Mouse (Mus musculus) C2C12 (cell line): ENCODE results near the gene Cep135. TPM values are rescaled to one million over a fixed set of nuclear protein-coding genes. Genes with fewer than 3 reads are reported as not detected.

ENCODE experiments used
- H3K27me3 ChIP-seq: one replicate; pipeline ENCODE4 v1.6.1; 2011; ENCODE audit not compliant: control insufficient read depth, insufficient read depth, insufficient read length
- H3K36me3 ChIP-seq: one replicate; pipeline ENCODE4 v1.6.1; 2011; ENCODE audit not compliant: control insufficient read depth, insufficient read depth
- H3K4me3 ChIP-seq: one replicate; pipeline ENCODE4 v1.5.1; 2011; ENCODE audit warnings: mild to moderate bottlenecking, control low read depth; ENCODE audit not compliant: poor library complexity, insufficient read depth, severe bottlenecking
- H3K79me2 ChIP-seq: one replicate; pipeline ENCODE4 v1.6.1; 2011; ENCODE audit not compliant: control insufficient read depth, insufficient read depth
- H3K79me3 ChIP-seq: one replicate; pipeline ENCODE4 v1.6.1; 2011; ENCODE audit warnings: low read depth, control low read depth
- H3ac ChIP-seq: one replicate; pipeline ENCODE3; 2011; ENCODE audit warnings: low read depth; ENCODE audit not compliant: control insufficient read depth, insufficient read length
- CEBPB ChIP-seq: IDR thresholded peaks from one replicate; pipeline ENCODE4 v1.6.1; 2011; ENCODE audit warnings: low read depth, mild to moderate bottlenecking, control low read depth, moderate library complexity
- CTCF ChIP-seq: IDR thresholded peaks from one replicate; pipeline ENCODE4 v1.5.1; 2011; ENCODE audit not compliant: control insufficient read depth, insufficient read depth, insufficient read length
- FOSL1 ChIP-seq: IDR thresholded peaks from one replicate; pipeline ENCODE4 v1.8.0; 2011; ENCODE audit warnings: mild to moderate bottlenecking, low read length; ENCODE audit not compliant: poor library complexity, insufficient read depth, severe bottlenecking
- MAX ChIP-seq: IDR thresholded peaks from one replicate; pipeline ENCODE4 v1.6.1; 2011; ENCODE audit warnings: mild to moderate bottlenecking, control low read depth
- MYOD1 ChIP-seq: IDR thresholded peaks from one replicate; pipeline ENCODE4 v1.6.1; 2011; ENCODE audit warnings: low read depth; ENCODE audit not compliant: control insufficient read depth, insufficient read length
- MYOG ChIP-seq: IDR thresholded peaks from one replicate; pipeline ENCODE4 v1.6.1; 2011; ENCODE audit not compliant: control insufficient read depth, insufficient read length; ENCODE audit errors: extremely low read depth
- USF1 ChIP-seq: IDR thresholded peaks from one replicate; pipeline ENCODE4 v1.6.1; 2011; ENCODE audit warnings: low read depth, mild to moderate bottlenecking, control low read depth, moderate library complexity
- long read RNA-seq, 2 experiments: library from polyadenylated mRNA; unstranded; transcript quantifications; one replicate each; pipeline ENCODE4 v2.0.0; 2019 to 2020
- polyA plus RNA-seq: library from polyadenylated mRNA; unstranded; fragments of >200 nt; fragmentation: generic; extraction: Trizol; gene quantifications from one replicate; pipeline ENCODE4 v1.2.1, GENCODE M21; 2012; ENCODE audit warnings: missing spikeins

The Cep135 gene
- 1.6 TPM for polyA plus RNA-seq
- long read RNA-seq, experiment 1, partial matches to known transcripts: 2 of 2 reads
- long read RNA-seq, experiment 1, other reads (novel, unspliced or antisense): 0 of 2 reads
- long read RNA-seq, experiment 2, full-length matches to known transcripts: 2 of 34 reads
- long read RNA-seq, experiment 2, partial matches to known transcripts: 29 of 34 reads
- long read RNA-seq, experiment 2, other reads (novel, unspliced or antisense): 3 of 34 reads

DNA sequence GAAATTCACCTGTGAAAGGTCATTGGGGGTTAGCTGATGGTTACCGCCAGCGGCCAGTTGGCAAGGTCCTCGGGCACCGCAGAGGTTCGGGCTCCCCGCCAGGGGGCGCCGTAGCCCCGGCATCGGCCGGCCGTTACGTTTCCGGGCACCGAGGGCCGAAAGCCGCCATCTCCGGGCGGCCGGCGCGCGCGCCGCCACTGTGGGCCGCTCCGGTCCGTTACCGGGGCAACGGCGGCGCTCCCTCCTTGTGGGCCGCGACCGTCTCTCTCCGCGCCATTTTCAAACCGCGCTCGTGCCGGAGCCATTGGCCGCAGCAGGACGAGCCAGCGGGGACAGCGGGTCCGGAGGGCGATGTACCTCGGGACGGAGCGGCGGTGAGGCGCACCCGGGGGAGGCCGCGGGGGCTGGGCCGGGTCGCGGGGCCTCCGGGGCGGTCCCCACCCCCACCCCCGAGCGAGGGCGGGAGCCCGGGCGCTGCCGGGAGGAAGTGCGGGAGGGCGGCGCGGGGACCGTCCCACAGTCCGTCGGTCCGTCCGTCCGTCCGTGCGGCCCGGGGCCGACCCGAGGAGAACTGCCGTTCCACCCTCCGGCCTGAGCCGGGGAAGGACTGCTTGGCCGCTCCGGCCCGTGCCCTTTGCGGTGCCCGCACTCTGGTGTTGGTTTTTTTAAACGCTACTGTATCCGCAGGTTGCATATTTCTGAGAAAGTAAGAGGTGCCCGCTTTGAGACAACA is at the start of gene Cep135:
TSS of gene Cep135 (plus strand) at position 148 of the 733 bp plus-strand sequence.
- Histone ChIP-seq H3K4me3 (peak within 1 kb of the TSS; percentile 60), H3K79me2 (peaks cover 16% of the 10 kb centered on the region), H3K36me3 (peaks cover 12% of the 10 kb centered on the region), H3ac (peak within 1 kb of the TSS; percentile 99), H3K27me3 (no peaks in the 10 kb centered on the region), H3K79me3 (no peaks in the 10 kb centered on the region)
- no peak for TF ChIP-seq MYOD1
- no peak for TF ChIP-seq FOSL1
- TF ChIP-seq CTCF: peak; percentile 95

DNA sequence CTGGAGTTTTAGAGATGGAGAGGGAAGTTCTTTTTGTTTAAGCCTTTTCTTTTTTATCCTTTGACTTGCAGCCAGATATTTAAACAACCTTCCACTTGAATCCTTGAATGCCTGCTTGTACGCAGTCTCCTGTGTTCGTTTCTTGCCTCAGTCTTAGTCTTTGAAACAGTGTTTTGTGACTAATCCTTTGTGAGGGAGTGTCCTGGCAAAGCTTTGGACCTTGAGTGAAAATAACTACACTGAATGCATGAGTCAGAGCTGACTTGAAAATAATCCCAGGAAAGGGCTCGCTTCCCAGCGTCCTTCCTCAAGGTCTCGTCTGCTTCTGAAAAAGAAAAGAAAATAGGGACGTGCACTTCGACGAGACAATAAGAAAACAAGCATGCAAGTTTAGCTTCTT is 48.3 kb upstream of the Cep135 start:
- Histone ChIP-seq H3ac (peak overlapping the region; percentile 52), H3K79me2 (no peaks in the 10 kb centered on the region), H3K79me3 (no peaks in the 10 kb centered on the region), H3K36me3 (peaks cover 58% of the 10 kb centered on the region), H3K4me3 (no peak overlapping the region), H3K27me3 (no peaks in the 10 kb centered on the region)
- TF ChIP-seq FOSL1: no peak
- TF ChIP-seq MYOD1: no peak
- TF ChIP-seq CTCF: no peak
- no peak for TF ChIP-seq MYOG
- TF ChIP-seq MAX: no peak
- TF ChIP-seq USF1: no peak
- TF ChIP-seq CEBPB: no peak

DNA sequence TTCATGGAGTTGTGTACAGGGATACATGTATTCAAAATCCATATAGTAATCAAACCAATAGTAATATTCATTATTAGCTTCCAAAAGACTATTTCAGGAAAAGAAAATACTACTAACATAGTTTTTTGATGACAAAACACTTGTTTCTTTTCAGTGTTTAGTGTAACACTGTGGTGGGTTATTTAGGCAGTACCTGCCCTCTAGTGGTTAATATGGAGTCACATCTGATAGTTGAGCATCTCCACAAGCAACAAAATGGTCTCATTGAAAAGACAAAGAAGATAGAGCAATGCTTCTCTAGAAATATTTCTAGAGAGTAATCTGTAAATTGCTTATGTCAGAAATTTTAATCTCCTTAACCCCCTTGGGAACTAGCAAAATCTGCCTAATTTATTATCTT is 47.7 kb upstream of the Cep135 start:
- Histone ChIP-seq H3K4me3 (no peak overlapping the region), H3K36me3 (peaks cover 53% of the 10 kb centered on the region), H3K79me3 (no peaks in the 10 kb centered on the region), H3ac (no peak overlapping the region), H3K27me3 (no peaks in the 10 kb centered on the region), H3K79me2 (no peaks in the 10 kb centered on the region)
- TF ChIP-seq MAX: no peak
- no peak for TF ChIP-seq CEBPB
- no peak for TF ChIP-seq CTCF
- no peak for TF ChIP-seq USF1
- no peak for TF ChIP-seq MYOD1
- TF ChIP-seq FOSL1: no peak
- no peak for TF ChIP-seq MYOG

DNA sequence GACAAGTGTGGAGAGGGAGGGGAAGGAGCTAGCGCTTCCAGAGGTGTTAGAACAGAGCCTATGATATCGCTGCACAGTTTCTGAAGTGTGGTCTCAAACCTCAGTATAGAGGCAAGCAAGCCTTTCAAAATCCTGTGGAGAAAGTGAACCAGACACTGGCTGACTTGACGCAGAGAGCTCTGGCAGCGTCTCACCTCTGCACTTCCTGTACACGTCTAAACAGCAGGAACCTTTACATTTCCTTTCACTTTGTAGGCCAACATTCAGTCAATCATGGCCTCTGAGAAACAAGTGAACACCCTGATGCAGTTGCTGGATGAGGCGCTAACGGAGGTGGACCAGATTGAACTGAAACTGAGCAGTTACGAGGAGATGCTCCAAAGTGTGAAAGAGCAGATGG is 45.3 kb upstream of the Cep135 start:
- H3K36me3 ChIP-seq: peaks cover 50% of the 10 kb centered on the region
- H3K79me3 ChIP-seq: no peaks in the 10 kb centered on the region
- no peak overlapping the region for H3ac ChIP-seq
- no peaks in the 10 kb centered on the region for H3K79me2 ChIP-seq
- TF ChIP-seq MYOD1: no peak
- no peak for TF ChIP-seq USF1
- TF ChIP-seq FOSL1: no peak
- TF ChIP-seq MAX: no peak
- TF ChIP-seq CTCF: no peak
- no peak for TF ChIP-seq CEBPB
- no peak for TF ChIP-seq MYOG
- no peaks in the 10 kb centered on the region for H3K27me3 ChIP-seq
- H3K4me3 ChIP-seq: no peak overlapping the region

DNA sequence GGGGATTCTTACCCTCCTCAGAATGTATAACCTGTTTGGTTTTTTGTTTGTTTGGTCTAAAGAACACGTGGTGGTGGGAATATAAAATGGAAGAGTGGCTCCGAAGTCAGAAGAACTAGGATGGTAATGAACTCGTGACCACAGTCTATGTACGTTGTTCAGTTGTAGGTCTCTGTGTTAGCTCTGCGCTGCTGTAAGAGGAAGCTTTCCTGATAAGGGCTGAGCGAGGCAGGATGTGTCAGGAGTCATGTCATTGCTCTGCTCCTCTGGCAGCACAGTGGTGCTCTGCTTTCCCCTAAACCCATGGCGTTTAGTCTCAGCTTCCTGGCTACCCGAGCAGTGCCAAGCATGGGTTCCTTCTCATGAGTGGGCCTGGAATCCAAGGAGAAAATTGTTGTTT is 38.1 kb upstream of the Cep135 start:
- no peaks in the 10 kb centered on the region for H3K79me3 ChIP-seq
- no peak overlapping the region for H3K4me3 ChIP-seq
- TF ChIP-seq USF1 (no peak), MAX (no peak), CTCF (no peak), MYOG (no peak), CEBPB (no peak), MYOD1 (no peak), FOSL1 (no peak)
- no peaks in the 10 kb centered on the region for H3K79me2 ChIP-seq
- H3K27me3 ChIP-seq: no peaks in the 10 kb centered on the region
- H3K36me3 ChIP-seq: peaks cover 46% of the 10 kb centered on the region
- H3ac ChIP-seq: no peak overlapping the region
